Mouse (Mus musculus): ENCODE data around the gene Alad. TPM values are rescaled to one million over a fixed set of nuclear protein-coding genes. Genes with fewer than 3 reads are reported as not detected.
A peak's percentile ranks its signal among the peaks of the same experiment; 100 is the strongest.

Alad gene
- polyA plus RNA-seq, 1 experiment from 2014 or later, result 69.3 TPM

- H3K9ac ChIP-seq (replicated peaks; ENCODE audit: low read length), result no peak overlapping the region
- no peaks in the 10 kb centered on the region for H3K36me3 ChIP-seq (ENCODE audit: control insufficient read depth, insufficient read depth, low read length)
- no peaks in the 10 kb centered on the region for H3K9me3 ChIP-seq (ENCODE audit: control insufficient read depth, low read length)
- no peak for ATAC-seq (ENCODE audit: low FRiP score, low TSS enrichment)
- DNase-seq, result no peak
- H3K4me1 ChIP-seq (ENCODE audit: control insufficient read depth, insufficient read depth, low read length), result no peaks in the 10 kb centered on the region
- no peaks in the 10 kb centered on the region for H3K27me3 ChIP-seq (ENCODE audit: control insufficient read depth, insufficient read depth, low read length)
- no peak overlapping the region for H3K4me2 ChIP-seq (ENCODE audit: low read length)
- no peak overlapping the region for H3K27ac ChIP-seq (replicated peaks; ENCODE audit: low read depth, low read length)
- no peak overlapping the region for H3K4me3 ChIP-seq (replicated peaks; ENCODE audit: low read depth, low read length)
- WGBS, result 90% methylated on average over 7 of the region's 7 CpGs
These were observed 32.2 kb upstream of the Alad start for GRCm38 (mm10) chr4:62551966-62552365.

DNA sequence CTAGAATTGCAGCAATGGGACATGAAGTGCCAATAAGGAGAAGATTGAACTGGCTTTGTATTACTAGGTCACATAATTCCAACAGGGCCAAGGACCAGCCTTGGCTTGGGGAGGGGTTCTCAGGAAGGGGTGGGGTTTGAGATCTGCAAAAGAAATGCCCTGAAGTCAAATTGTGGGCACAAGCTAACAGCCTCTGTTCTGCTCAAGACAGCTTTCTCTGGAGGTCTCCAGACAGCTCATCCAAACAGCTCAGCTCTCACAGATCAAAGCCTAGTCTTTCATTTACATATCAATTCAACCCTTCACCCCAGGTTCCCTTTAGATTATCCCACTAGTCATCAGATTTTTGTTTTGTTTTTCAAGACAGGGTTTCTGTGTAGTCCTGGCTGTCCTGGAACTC, 25.1 kb upstream of the Alad start:
- Histone ChIP-seq H3K9me3 (ENCODE audit: control insufficient read depth, low read length) (no peaks in the 10 kb centered on the region), H3K4me1 (ENCODE audit: control insufficient read depth, insufficient read depth, low read length) (no peaks in the 10 kb centered on the region), H3K27me3 (ENCODE audit: control insufficient read depth, insufficient read depth, low read length) (no peaks in the 10 kb centered on the region), H3K4me3 (replicated peaks; ENCODE audit: low read depth, low read length) (no peak overlapping the region), H3K9ac (replicated peaks; ENCODE audit: low read length) (no peak overlapping the region), H3K36me3 (ENCODE audit: control insufficient read depth, insufficient read depth, low read length) (no peaks in the 10 kb centered on the region), H3K27ac (replicated peaks; ENCODE audit: low read depth, low read length) (no peak overlapping the region), H3K4me2 (ENCODE audit: low read length) (no peak overlapping the region)
- no peak for DNase-seq
- no peak for ATAC-seq (ENCODE audit: low FRiP score, low TSS enrichment)

DNA sequence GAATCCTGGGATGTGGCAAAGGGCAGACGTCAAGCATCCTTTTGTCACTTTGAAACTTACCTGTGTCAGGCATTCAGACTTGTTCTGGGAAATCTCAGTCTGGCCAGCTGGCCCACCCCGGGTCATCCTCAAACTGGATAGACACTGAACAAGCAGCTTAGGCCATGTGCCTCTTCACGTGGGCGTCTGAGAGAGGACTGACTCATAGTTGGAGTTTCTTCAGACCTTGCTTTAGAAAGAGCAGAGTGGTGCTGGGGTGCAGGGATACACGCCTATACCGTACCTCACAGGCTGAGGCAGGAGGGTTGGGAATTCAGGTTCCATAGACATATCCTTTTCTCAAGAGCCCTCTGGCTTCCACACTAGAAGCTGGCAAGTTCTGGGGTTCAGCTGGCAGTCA, 24.1 kb upstream of the Alad start:
- H3K27ac ChIP-seq (replicated peaks; ENCODE audit: low read depth, low read length), result no peak overlapping the region
- DNase-seq, result no peak
- no peaks in the 10 kb centered on the region for H3K36me3 ChIP-seq (ENCODE audit: control insufficient read depth, insufficient read depth, low read length)
- H3K4me2 ChIP-seq (ENCODE audit: low read length), result no peak overlapping the region
- H3K4me1 ChIP-seq (ENCODE audit: control insufficient read depth, insufficient read depth, low read length), result no peaks in the 10 kb centered on the region
- no peak for ATAC-seq (ENCODE audit: low FRiP score, low TSS enrichment)
- H3K27me3 ChIP-seq (ENCODE audit: control insufficient read depth, insufficient read depth, low read length), result no peaks in the 10 kb centered on the region
- no peak overlapping the region for H3K4me3 ChIP-seq (replicated peaks; ENCODE audit: low read depth, low read length)
- 88% methylated on average over 6 of the region's 6 CpGs for WGBS
- no peak overlapping the region for H3K9ac ChIP-seq (replicated peaks; ENCODE audit: low read length)
- H3K9me3 ChIP-seq (ENCODE audit: control insufficient read depth, low read length), result no peaks in the 10 kb centered on the region

GRCm38 (mm10) chr4:62541802-62542201, 22.1 kb upstream of the Alad start:
- no peak overlapping the region for H3K4me3 ChIP-seq (replicated peaks; ENCODE audit: low read depth, low read length)
- H3K9ac ChIP-seq (replicated peaks; ENCODE audit: low read length), result no peak overlapping the region
- H3K27ac ChIP-seq (replicated peaks; ENCODE audit: low read depth, low read length), result no peak overlapping the region
- H3K4me2 ChIP-seq (ENCODE audit: low read length), result no peak overlapping the region
- no peak for DNase-seq
- no peaks in the 10 kb centered on the region for H3K4me1 ChIP-seq (ENCODE audit: control insufficient read depth, insufficient read depth, low read length)
- no peaks in the 10 kb centered on the region for H3K9me3 ChIP-seq (ENCODE audit: control insufficient read depth, low read length)
- no peaks in the 10 kb centered on the region for H3K27me3 ChIP-seq (ENCODE audit: control insufficient read depth, insufficient read depth, low read length)
- H3K36me3 ChIP-seq (ENCODE audit: control insufficient read depth, insufficient read depth, low read length), result no peaks in the 10 kb centered on the region
- 88% methylated on average over 3 of the region's 3 CpGs for WGBS
- ATAC-seq (ENCODE audit: low FRiP score, low TSS enrichment), result no peak

DNA sequence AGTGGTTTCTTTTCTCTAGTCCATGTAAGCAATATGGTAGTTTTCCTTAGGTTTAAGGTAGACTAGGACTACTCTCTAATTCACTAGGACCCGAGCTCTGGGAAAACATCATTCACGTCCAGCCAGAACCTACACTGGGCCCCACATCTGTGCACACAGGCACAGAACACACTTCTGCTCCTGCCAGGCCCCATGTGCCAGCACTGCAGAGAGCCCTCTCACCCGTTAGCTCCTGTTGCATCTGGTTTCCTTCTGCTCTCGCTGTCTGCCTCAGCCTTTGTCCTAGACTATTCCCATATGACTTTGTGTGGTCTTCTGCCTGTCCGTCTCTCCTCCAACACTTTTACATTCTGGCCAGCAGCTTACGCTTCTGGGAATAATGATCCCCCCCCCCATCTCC, 14.0 kb upstream of the Alad start:
- DNase-seq (no peak), ATAC-seq (ENCODE audit: low FRiP score, low TSS enrichment) (no peak)
- Histone ChIP-seq H3K9me3 (ENCODE audit: control insufficient read depth, low read length) (no peaks in the 10 kb centered on the region), H3K27me3 (ENCODE audit: control insufficient read depth, insufficient read depth, low read length) (no peaks in the 10 kb centered on the region), H3K9ac (replicated peaks; ENCODE audit: low read length) (no peak overlapping the region), H3K4me3 (replicated peaks; ENCODE audit: low read depth, low read length) (no peak overlapping the region), H3K36me3 (ENCODE audit: control insufficient read depth, insufficient read depth, low read length) (no peaks in the 10 kb centered on the region), H3K4me1 (ENCODE audit: control insufficient read depth, insufficient read depth, low read length) (no peaks in the 10 kb centered on the region), H3K4me2 (ENCODE audit: low read length) (no peak overlapping the region), H3K27ac (replicated peaks; ENCODE audit: low read depth, low read length) (no peak overlapping the region)
- 79% methylated on average over 6 of the region's 6 CpGs for WGBS

- DNase-seq, result no peak
- Histone ChIP-seq H3K27me3 (ENCODE audit: control insufficient read depth, insufficient read depth, low read length) (no peaks in the 10 kb centered on the region), H3K4me1 (ENCODE audit: control insufficient read depth, insufficient read depth, low read length) (peaks cover 8% of the 10 kb centered on the region), H3K36me3 (ENCODE audit: control insufficient read depth, insufficient read depth, low read length) (no peaks in the 10 kb centered on the region), H3K27ac (replicated peaks; ENCODE audit: low read depth, low read length) (no peak overlapping the region), H3K4me3 (replicated peaks; ENCODE audit: low read depth, low read length) (no peak overlapping the region), H3K9ac (replicated peaks; ENCODE audit: low read length) (no peak overlapping the region), H3K4me2 (ENCODE audit: low read length) (no peak overlapping the region), H3K9me3 (ENCODE audit: control insufficient read depth, low read length) (no peaks in the 10 kb centered on the region)
- ATAC-seq (ENCODE audit: low FRiP score, low TSS enrichment), result no peak
- 93% methylated on average over 4 of the region's 4 CpGs for WGBS
These were observed 7.9 kb upstream of the Alad start for GRCm38 (mm10) chr4:62527655-62528054.

DNA sequence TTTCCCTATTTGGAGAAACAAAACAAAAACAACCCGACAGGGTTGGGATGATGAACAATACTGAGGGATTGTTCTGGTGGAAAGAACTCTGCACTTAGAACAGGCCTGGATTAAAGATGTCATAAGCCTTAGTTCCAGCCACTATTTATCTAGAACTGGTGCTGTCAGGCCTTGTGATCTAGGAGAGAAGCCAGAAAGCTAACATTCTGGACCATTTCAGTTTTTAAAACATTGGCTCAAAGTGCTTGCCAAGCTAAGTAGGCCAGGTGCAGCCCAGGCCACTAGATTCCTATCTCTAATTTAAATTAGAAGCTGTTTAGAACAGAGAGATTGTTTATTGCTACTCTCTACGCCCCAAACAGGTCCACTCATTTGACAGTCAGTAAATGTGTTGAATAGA, 6.5 kb upstream of the Alad start:
- no peaks in the 10 kb centered on the region for H3K27me3 ChIP-seq (ENCODE audit: control insufficient read depth, insufficient read depth, low read length)
- DNase-seq (no peak), ATAC-seq (ENCODE audit: low FRiP score, low TSS enrichment) (no peak)

GRCm38 (mm10) chr4:62525489-62525811, 5.7 kb upstream of the Alad start:
- H3K36me3 ChIP-seq (ENCODE audit: control insufficient read depth, insufficient read depth, low read length), result no peaks in the 10 kb centered on the region
- H3K4me3 ChIP-seq (replicated peaks; ENCODE audit: low read depth, low read length), result peak overlapping the region; percentile 71
- H3K4me1 ChIP-seq (ENCODE audit: control insufficient read depth, insufficient read depth, low read length), result peaks cover 12% of the 10 kb centered on the region
- no peaks in the 10 kb centered on the region for H3K27me3 ChIP-seq (ENCODE audit: control insufficient read depth, insufficient read depth, low read length)
- H3K27ac ChIP-seq (replicated peaks; ENCODE audit: low read depth, low read length), result peak overlapping the region; percentile 96; the same call in 1 of the 2 replicates
- 2% methylated on average over 10 of the region's 10 CpGs for WGBS
- peak overlapping the region; percentile 80 for H3K9ac ChIP-seq (replicated peaks; ENCODE audit: low read length)
- DNase-seq (no peak), ATAC-seq (ENCODE audit: low FRiP score, low TSS enrichment) (no peak)
- no peaks in the 10 kb centered on the region for H3K9me3 ChIP-seq (ENCODE audit: control insufficient read depth, low read length)
- H3K4me2 ChIP-seq (ENCODE audit: low read length), result peak overlapping the region; percentile 88

More for the DNA sequence above, 6.5 kb upstream of the Alad start:
- H3K27ac ChIP-seq (replicated peaks; ENCODE audit: low read depth, low read length), result no peak overlapping the region
- no peak overlapping the region for H3K9ac ChIP-seq (replicated peaks; ENCODE audit: low read length)
- H3K36me3 ChIP-seq (ENCODE audit: control insufficient read depth, insufficient read depth, low read length), result no peaks in the 10 kb centered on the region
- peaks cover 8% of the 10 kb centered on the region for H3K4me1 ChIP-seq (ENCODE audit: control insufficient read depth, insufficient read depth, low read length)
- 66% methylated on average over 2 of the region's 2 CpGs for WGBS
- no peaks in the 10 kb centered on the region for H3K9me3 ChIP-seq (ENCODE audit: control insufficient read depth, low read length)
- no peak overlapping the region for H3K4me3 ChIP-seq (replicated peaks; ENCODE audit: low read depth, low read length)
- no peak overlapping the region for H3K4me2 ChIP-seq (ENCODE audit: low read length)

- H3K27me3 ChIP-seq (ENCODE audit: control insufficient read depth, insufficient read depth, low read length), result no peaks in the 10 kb centered on the region
- H3K9ac ChIP-seq (replicated peaks; ENCODE audit: low read length), result peak within 1 kb of the TSS; percentile 80
- H3K4me2 ChIP-seq (ENCODE audit: low read length), result peak within 1 kb of the TSS; percentile 88
- peak within 1 kb of the TSS; percentile 96 for H3K27ac ChIP-seq (replicated peaks; ENCODE audit: low read depth, low read length)
- under 1% methylated on average over 59 of the region's 59 CpGs for WGBS
- peak; percentile 98 for ATAC-seq (ENCODE audit: low FRiP score, low TSS enrichment)
- H3K9me3 ChIP-seq (ENCODE audit: control insufficient read depth, low read length), result no peaks in the 10 kb centered on the region
- peaks cover 15% of the 10 kb centered on the region for H3K4me1 ChIP-seq (ENCODE audit: control insufficient read depth, insufficient read depth, low read length)
- H3K36me3 ChIP-seq (ENCODE audit: control insufficient read depth, insufficient read depth, low read length), result no peaks in the 10 kb centered on the region
- peak; percentile 99 for DNase-seq
- peak within 1 kb of the TSS; percentile 71 for H3K4me3 ChIP-seq (replicated peaks; ENCODE audit: low read depth, low read length)
These were observed 5.2 kb upstream of the Alad start, which contains the start of the genes Pole3 and 4933430I17Rik for GRCm38 (mm10) chr4:62524651-62525488. Pole3 (minus strand) TSS chr4:62525068. 4933430I17Rik (plus strand) TSS chr4:62525369.
